ENCODE assay signal across 9 mouse cellular contexts in genomic region chr14:33695362-33695982, GRCm38 (mm10).
DNase-seq lines count a peak whose midpoint lies in the region; ATAC-seq and TF ChIP-seq lines count a peak whose summit lies in the region.
"Had no signal": no experiment of that assay in that cellular context is flagged by ENCODE, and none has a peak within 500 bp of the region (broad histone marks: within the 10 kb centered on the region; RNA-seq: fewer than 3 reads in every experiment).

No protein-coding gene starts in this region.

- H3K4me2 ChIP-seq in limb, embryonic 11.5 days (ENCODE audit: low read depth, severe bottlenecking): no peak overlapping the region
- H3K4me2 ChIP-seq in neural tube, embryonic 12.5 days (replicated peaks): no peak overlapping the region

- no peaks in the 10 kb centered on the region for H3K27me3 ChIP-seq in spleen, adult 2 months (ENCODE audit: control insufficient read depth, insufficient read depth, low read length)
- no peaks in the 10 kb centered on the region for H3K27me3 ChIP-seq in limb, embryonic 11.5 days (ENCODE audit: control insufficient read depth, insufficient read depth, low read length)
- no peaks in the 10 kb centered on the region for H3K27me3 ChIP-seq in neural tube, embryonic 12.5 days (replicated peaks)

- TF ChIP-seq CTCF in spleen, adult 2 months (IDR thresholded peaks at IDR 0.05; ENCODE audit: extremely low read depth, insufficient read depth, insufficient read length, insufficient replicate concordance): peak; percentile 62; the same call in 1 of the 2 replicates

- no peak overlapping the region for H3K27ac ChIP-seq in spleen, adult 2 months (ENCODE audit: insufficient read depth, low read length)
- H3K27ac ChIP-seq in limb, embryonic 11.5 days (replicated peaks; ENCODE audit: low read depth, low read length): no peak overlapping the region
- H3K27ac ChIP-seq in neural tube, embryonic 12.5 days: no peak overlapping the region

- TF ChIP-seq POLR2A in spleen, adult 2 months (IDR thresholded peaks at IDR 0.05; ENCODE audit: low read depth, low read length): no peak

- no peak overlapping the region for H3K9ac ChIP-seq in limb, embryonic 11.5 days (ENCODE audit: low read length)
- H3K9ac ChIP-seq in neural tube, embryonic 12.5 days: no peak overlapping the region

- H3K36me3 ChIP-seq in spleen, adult 2 months (ENCODE audit: control insufficient read depth, insufficient read depth, low read length): no peaks in the 10 kb centered on the region
- no peaks in the 10 kb centered on the region for H3K36me3 ChIP-seq in limb, embryonic 11.5 days (ENCODE audit: control insufficient read depth, insufficient read depth, low read length)
- H3K36me3 ChIP-seq in neural tube, embryonic 12.5 days: no peaks in the 10 kb centered on the region

- no peaks in the 10 kb centered on the region for H3K9me3 ChIP-seq in limb, embryonic 11.5 days (ENCODE audit: control insufficient read depth, low read length)
- H3K9me3 ChIP-seq in neural tube, embryonic 12.5 days: no peaks in the 10 kb centered on the region

- H3K4me3 ChIP-seq in spleen, adult 2 months (ENCODE audit: extremely low read depth, insufficient read depth, insufficient read length): no peak overlapping the region
- H3K4me3 ChIP-seq in limb, embryonic 11.5 days (ENCODE audit: low read depth, low read length): no peak overlapping the region
- no peak overlapping the region for H3K4me3 ChIP-seq in neural tube, embryonic 12.5 days
- H3K4me3 ChIP-seq: myocyte had no signal

- peak; percentile 59; the same call in 1 of the 2 replicates for ATAC-seq in limb, embryonic 11.5 days (ENCODE audit: insufficient number of reproducible peaks, low FRiP score, low TSS enrichment, low read depth)
- peak; percentile 36; the same call in 1 of the 2 replicates for ATAC-seq in neural tube, embryonic 12.5 days (ENCODE audit: low FRiP score, low read depth)

- no peaks in the 10 kb centered on the region for H3K4me1 ChIP-seq in spleen, adult 2 months (ENCODE audit: control insufficient read depth, insufficient read depth, insufficient read length)
- H3K4me1 ChIP-seq in limb, embryonic 11.5 days (ENCODE audit: control insufficient read depth, insufficient read depth, low read length): peaks cover 16% of the 10 kb centered on the region; the same call in 1 of the 2 replicates
- 0 out of 2 replicates have a peak, but pooled peaks cover 4% of the 10 kb centered on the region for H3K4me1 ChIP-seq in neural tube, embryonic 12.5 days

- WGBS in spleen, adult 2 months: 21% methylated on average over 8 of the region's 8 CpGs
- 16% methylated on average over 8 of the region's 8 CpGs for WGBS in limb, embryonic 11.5 days
- WGBS in neural tube, embryonic 12.5 days: 21% methylated on average over 8 of the region's 8 CpGs

- peak in 1 of 2 experiments; percentile 12 for DNase-seq in spleen, adult 2 months (ENCODE audit: low read depth in 1 of 2, low spot score in 2 of 2)
- DNase-seq in spleen, postnatal 36 days (ENCODE audit: low spot score in 2 of 2): no peak
- peak; percentile 82 for DNase-seq in embryo, embryonic 10 days (ENCODE audit: low spot score)
- peak; percentile 80 for DNase-seq in gastrocnemius, postnatal 4 days (ENCODE audit: low spot score in 2 of 2)
- DNase-seq in kidney, adult 9 months: peak; percentile 71
- DNase-seq in limb, embryonic 11.5 days (ENCODE audit: low spot score): peak; percentile 92
- DNase-seq in thymus, postnatal 14 days: peak; percentile 34

Comparison
In these comparisons a context has a peak if more than half of its experiments do, and no peak if none do; other contexts are left out.
1. DNase-seq: peak in embryo, embryonic 10 days (single experiment), gastrocnemius, postnatal 4 days (2 of 2), kidney, adult 9 months (single experiment), limb, embryonic 11.5 days (single experiment) and thymus, postnatal 14 days (single experiment); none in spleen, postnatal 36 days (0 of 2).